8 mouse cellular contexts compared by ENCODE assay signal in genomic region chr12:106174981-106175700, GRCm38 (mm10).
DNase-seq lines count a peak whose midpoint lies in the region; ATAC-seq lines count a peak whose summit lies in the region.

No protein-coding gene starts in this region.

- H3K36me3 ChIP-seq in heart, embryonic 13.5 days: no peaks in the 10 kb centered on the region
- no peaks in the 10 kb centered on the region for H3K36me3 ChIP-seq in hindbrain, embryonic 16.5 days (ENCODE audit: control insufficient read depth, insufficient read depth, low read length)

- H3K4me2 ChIP-seq in heart, embryonic 13.5 days: peak overlapping the region; percentile 91
- H3K4me2 ChIP-seq in hindbrain, embryonic 16.5 days (ENCODE audit: low read length): peak overlapping the region; percentile 94

- H3K27ac ChIP-seq in heart, embryonic 13.5 days (replicated peaks): no peak overlapping the region
- peak overlapping the region; percentile 70 for H3K27ac ChIP-seq in hindbrain, embryonic 16.5 days (ENCODE audit: low read depth, low read length)

- no peaks in the 10 kb centered on the region for H3K9me3 ChIP-seq in heart, embryonic 13.5 days
- no peaks in the 10 kb centered on the region for H3K9me3 ChIP-seq in hindbrain, embryonic 16.5 days (ENCODE audit: control insufficient read depth, low read length)

- DNase-seq in heart, postnatal 10 days: no peak
- peak; percentile 50 for DNase-seq in embryo, embryonic 11 days
- DNase-seq in mesoderm, embryonic 11.5 days (ENCODE audit: low read depth, low spot score): peak; percentile 61
- no peak for DNase-seq in urinary bladder, postnatal 10 days (ENCODE audit: low spot score)
- no peak for DNase-seq in gastrocnemius, postnatal 25 days
- DNase-seq in MN1 (ENCODE audit: low spot score): no peak

- H3K4me1 ChIP-seq in heart, embryonic 13.5 days: peaks cover 12% of the 10 kb centered on the region
- peaks cover 17% of the 10 kb centered on the region for H3K4me1 ChIP-seq in hindbrain, embryonic 16.5 days (ENCODE audit: control insufficient read depth, insufficient read depth, low read depth, low read length)

- peak overlapping the region; percentile 65 for H3K9ac ChIP-seq in heart, embryonic 13.5 days
- H3K9ac ChIP-seq in hindbrain, embryonic 16.5 days (ENCODE audit: low read depth, low read length): peak overlapping the region; percentile 57; the same call in 1 of the 2 replicates

- intact Hi-C loops in heart, postnatal 10 days (cut with DNase I): no loop called here

- peaks cover 71% of the 10 kb centered on the region for H3K27me3 ChIP-seq in heart, embryonic 13.5 days (replicated peaks)
- no peaks in the 10 kb centered on the region; the same call in 1 of the 2 replicates for H3K27me3 ChIP-seq in hindbrain, embryonic 16.5 days (replicated peaks; ENCODE audit: control insufficient read depth, insufficient read depth, low read length)

- 6% methylated on average over 27 of the region's 27 CpGs for WGBS in heart, embryonic 13.5 days
- WGBS in hindbrain, embryonic 16.5 days: 3% methylated on average over 27 of the region's 27 CpGs

- H3K4me3 ChIP-seq in heart, embryonic 13.5 days: peak overlapping the region; percentile 57
- peak overlapping the region; percentile 49 for H3K4me3 ChIP-seq in hindbrain, embryonic 16.5 days (ENCODE audit: low read length)

- no peak for ATAC-seq in heart, embryonic 13.5 days (ENCODE audit: extremely low read depth, insufficient number of reproducible peaks, low FRiP score, low TSS enrichment)
- ATAC-seq in hindbrain, embryonic 16.5 days: no peak

Comparison
In these comparisons a context has a peak if more than half of its experiments do, and no peak if none do; other contexts are left out.
1. DNase-seq: peak in embryo, embryonic 11 days (single experiment) and mesoderm, embryonic 11.5 days (single experiment); none in heart, postnatal 10 days (0 of 2), urinary bladder, postnatal 10 days (single experiment), gastrocnemius, postnatal 25 days (single experiment) and MN1 (single experiment).